Comparison of ENCODE assay signal across 8 mouse cellular contexts in genomic region chr15:31315630-31316231, GRCm38 (mm10). TPM values are rescaled to one million over a fixed set of nuclear protein-coding genes. Genes with fewer than 3 reads are reported as not detected.
DNase-seq lines count a peak whose midpoint lies in the region; ATAC-seq and TF ChIP-seq lines count a peak whose summit lies in the region.

No protein-coding gene starts in this region.

- TF ChIP-seq POLR2A in limb, embryonic 14.5 days (IDR thresholded peaks at IDR 0.05; ENCODE audit: borderline replicate concordance, extremely low read depth, insufficient read depth, insufficient read length): no peak

- no peaks in the 10 kb centered on the region for H3K36me3 ChIP-seq in embryonic facial prominence, embryonic 14.5 days (ENCODE audit: control insufficient read depth, insufficient read depth, low read length)
- no peaks in the 10 kb centered on the region for H3K36me3 ChIP-seq in heart, embryonic 10.5 days
- no peaks in the 10 kb centered on the region for H3K36me3 ChIP-seq in kidney, embryonic 14.5 days (ENCODE audit: control insufficient read depth, insufficient read depth, low read length)
- no peaks in the 10 kb centered on the region for H3K36me3 ChIP-seq in limb, embryonic 14.5 days (ENCODE audit: control insufficient read depth, insufficient read depth, low read length)
- no peaks in the 10 kb centered on the region for H3K36me3 ChIP-seq in stomach, embryonic 15.5 days

- H3K9me3 ChIP-seq in embryonic facial prominence, embryonic 14.5 days (ENCODE audit: control insufficient read depth, low read length): no peaks in the 10 kb centered on the region
- no peaks in the 10 kb centered on the region for H3K9me3 ChIP-seq in heart, embryonic 10.5 days
- H3K9me3 ChIP-seq in kidney, embryonic 14.5 days (ENCODE audit: control insufficient read depth, low read length): no peaks in the 10 kb centered on the region
- H3K9me3 ChIP-seq in limb, embryonic 14.5 days (ENCODE audit: control insufficient read depth, low read length): no peaks in the 10 kb centered on the region
- no peaks in the 10 kb centered on the region for H3K9me3 ChIP-seq in stomach, embryonic 15.5 days

- DNase-seq in 3T3-L1 (ENCODE audit: low read depth, low spot score): peak; percentile 79
- DNase-seq in adrenal gland, postnatal 36 days: peak; percentile 84 to 88
- DNase-seq in embryonic facial prominence, embryonic 14.5 days (ENCODE audit: low spot score): peak; percentile 91
- DNase-seq in heart, embryonic 10.5 days (ENCODE audit: low spot score): peak; percentile 86
- peak; percentile 89 for DNase-seq in limb, embryonic 14.5 days (ENCODE audit: low spot score)
- DNase-seq in natural killer cell, adult 2 months (ENCODE audit: low spot score in 2 of 2): peak; percentile 4 to 55

- peaks cover 20% of the 10 kb centered on the region for H3K4me1 ChIP-seq in embryonic facial prominence, embryonic 14.5 days (ENCODE audit: control insufficient read depth, insufficient read depth, low read length)
- 0 out of 2 replicates have a peak, but pooled peaks cover 3% of the 10 kb centered on the region for H3K4me1 ChIP-seq in heart, embryonic 10.5 days
- H3K4me1 ChIP-seq in kidney, embryonic 14.5 days (ENCODE audit: control insufficient read depth, insufficient read depth, low read length): no peaks in the 10 kb centered on the region
- H3K4me1 ChIP-seq in limb, embryonic 14.5 days (ENCODE audit: control insufficient read depth, insufficient read depth, low read length): peaks cover 18% of the 10 kb centered on the region
- no peaks in the 10 kb centered on the region for H3K4me1 ChIP-seq in stomach, embryonic 15.5 days

- H3K9ac ChIP-seq in embryonic facial prominence, embryonic 14.5 days (ENCODE audit: low read depth, low read length): no peak overlapping the region
- H3K9ac ChIP-seq in kidney, embryonic 14.5 days (ENCODE audit: low read depth, low read length): no peak overlapping the region
- no peak overlapping the region for H3K9ac ChIP-seq in limb, embryonic 14.5 days (ENCODE audit: low read depth, low read length, severe bottlenecking)
- no peak overlapping the region for H3K9ac ChIP-seq in stomach, embryonic 15.5 days

- H3K4me3 ChIP-seq in embryonic facial prominence, embryonic 14.5 days (ENCODE audit: low read depth, low read length): no peak overlapping the region
- H3K4me3 ChIP-seq in heart, embryonic 10.5 days: no peak overlapping the region
- no peak overlapping the region for H3K4me3 ChIP-seq in kidney, embryonic 14.5 days (ENCODE audit: low read length)
- H3K4me3 ChIP-seq in limb, embryonic 14.5 days (replicated peaks; ENCODE audit: low read length): no peak overlapping the region
- no peak overlapping the region for H3K4me3 ChIP-seq in stomach, embryonic 15.5 days (replicated peaks)

- H3K27me3 ChIP-seq in embryonic facial prominence, embryonic 14.5 days (replicated peaks; ENCODE audit: control insufficient read depth, insufficient read depth, low read length): no peaks in the 10 kb centered on the region
- no peaks in the 10 kb centered on the region for H3K27me3 ChIP-seq in heart, embryonic 10.5 days (ENCODE audit: insufficient read depth, poor library complexity, severe bottlenecking)
- H3K27me3 ChIP-seq in kidney, embryonic 14.5 days (ENCODE audit: control insufficient read depth, insufficient read depth, low read length): no peaks in the 10 kb centered on the region
- H3K27me3 ChIP-seq in limb, embryonic 14.5 days (ENCODE audit: control insufficient read depth, insufficient read depth, low read length): no peaks in the 10 kb centered on the region
- no peaks in the 10 kb centered on the region for H3K27me3 ChIP-seq in stomach, embryonic 15.5 days (replicated peaks)

- H3K4me2 ChIP-seq in embryonic facial prominence, embryonic 14.5 days (ENCODE audit: low read depth, low read length): no peak overlapping the region
- no peak overlapping the region for H3K4me2 ChIP-seq in kidney, embryonic 14.5 days (replicated peaks; ENCODE audit: low read depth, low read length)
- no peak overlapping the region for H3K4me2 ChIP-seq in limb, embryonic 14.5 days (replicated peaks; ENCODE audit: low read depth, low read length, severe bottlenecking)
- no peak overlapping the region for H3K4me2 ChIP-seq in stomach, embryonic 15.5 days

- WGBS in embryonic facial prominence, embryonic 14.5 days: 6% methylated on average over 5 of the region's 5 CpGs
- WGBS in heart, embryonic 10.5 days: 7% methylated on average over 5 of the region's 5 CpGs
- 6% methylated on average over 5 of the region's 5 CpGs for WGBS in kidney, embryonic 14.5 days
- WGBS in limb, embryonic 14.5 days: 4% methylated on average over 5 of the region's 5 CpGs
- 8% methylated on average over 5 of the region's 5 CpGs for WGBS in stomach, embryonic 15.5 days

- H3K27ac ChIP-seq in embryonic facial prominence, embryonic 14.5 days (replicated peaks; ENCODE audit: low read depth, low read length): no peak overlapping the region
- H3K27ac ChIP-seq in heart, embryonic 10.5 days: no peak overlapping the region
- no peak overlapping the region for H3K27ac ChIP-seq in kidney, embryonic 14.5 days (ENCODE audit: low read depth, low read length)
- H3K27ac ChIP-seq in limb, embryonic 14.5 days (replicated peaks; ENCODE audit: low read depth, low read length): no peak overlapping the region
- no peak overlapping the region for H3K27ac ChIP-seq in stomach, embryonic 15.5 days

- ATAC-seq in embryonic facial prominence, embryonic 14.5 days (ENCODE audit: low read depth): peak; percentile 84
- peak; percentile 79 for ATAC-seq in kidney, embryonic 14.5 days (ENCODE audit: low FRiP score, low TSS enrichment)
- ATAC-seq in limb, embryonic 14.5 days (ENCODE audit: low FRiP score, low read depth): peak; percentile 89
- ATAC-seq in stomach, embryonic 15.5 days (ENCODE audit: insufficient read depth, low FRiP score, low read depth): peak; percentile 57

RNA-seq across cellular contexts. Expression of gene Ankrd33b, which starts 51.8 kb away (rescaled TPM):
- 1 to 10 TPM; 1.2 TPM for total RNA-seq in adrenal gland, postnatal 36 days (2021)
- 1.0 and 1.1 TPM in 2 replicates for polyA plus RNA-seq in embryonic facial prominence, embryonic 14.5 days (2014; fragmentation: Nextera tagmentation; extraction: Ambion mirVana)
- polyA plus RNA-seq in heart, embryonic 10.5 days (2016; fragmentation: Nextera tagmentation; extraction: Ambion mirVana): 1.8 and 2.1 TPM in 2 replicates
- polyA plus RNA-seq in kidney, embryonic 14.5 days (2014; fragmentation: Nextera tagmentation; extraction: Ambion mirVana): 2.1 and 3.7 TPM in 2 replicates
- 0.38 and 0.59 TPM in 2 replicates for polyA plus RNA-seq in limb, embryonic 14.5 days (2012; rRNA removed)
- 0.52 and 0.53 TPM in 2 replicates for polyA plus RNA-seq in limb, embryonic 14.5 days (2014; fragmentation: Nextera tagmentation; extraction: Ambion mirVana)
- polyA plus RNA-seq in stomach, embryonic 15.5 days (2015; fragmentation: Nextera tagmentation; extraction: Ambion mirVana): 0.52 and 0.87 TPM in 2 replicates

Comparison
In these comparisons a context has a peak if more than half of its experiments do, and no peak if none do; other contexts are left out.
1. DNase-seq: peak in every context shown above with its lines; median percentile 91 in embryonic facial prominence, embryonic 14.5 days; 89 in limb, embryonic 14.5 days; 86 in adrenal gland, postnatal 36 days; 86 in heart, embryonic 10.5 days; 79 in 3T3-L1; 30 in natural killer cell, adult 2 months.